Comparison of ENCODE assay signal across 8 mouse cellular contexts in the genomic region with DNA sequence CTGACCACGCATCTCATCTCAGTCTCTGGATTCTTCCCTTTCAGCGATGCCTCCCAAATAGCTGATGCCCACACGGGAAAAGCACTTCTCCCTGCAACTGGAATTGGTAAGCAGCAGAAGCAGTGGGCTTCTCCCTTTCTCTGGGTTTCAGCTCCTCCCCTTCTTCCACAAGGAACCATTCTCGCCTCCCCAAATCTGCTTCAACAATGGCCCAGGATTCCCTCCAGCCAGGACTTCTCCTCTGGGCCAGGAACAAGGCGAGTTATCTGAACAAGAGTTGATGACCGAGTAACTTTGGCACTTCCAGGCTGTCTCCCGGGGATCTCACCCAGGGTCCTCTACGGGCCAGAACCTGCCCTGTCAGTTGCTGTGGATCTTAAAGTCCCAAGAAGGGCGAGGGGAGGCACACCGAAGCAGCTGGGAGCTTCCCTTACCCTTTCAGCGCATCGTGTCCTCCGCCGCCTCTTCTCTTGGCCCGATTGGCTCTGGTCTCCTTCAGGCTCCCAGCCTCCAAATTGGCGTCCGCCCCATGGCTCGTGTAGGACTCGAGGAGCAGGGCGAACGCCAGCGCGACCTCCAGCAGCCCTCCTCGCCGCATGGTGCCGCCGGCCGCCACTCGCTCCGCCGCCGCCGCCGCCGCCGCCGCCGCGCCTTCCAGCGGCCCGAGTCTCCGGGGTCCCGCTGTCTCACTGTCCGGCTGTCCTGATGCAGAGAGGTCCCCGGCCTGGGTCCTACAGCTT. TPM values are rescaled to one million over a fixed set of nuclear protein-coding genes. Genes with fewer than 3 reads are reported as not detected.
DNase-seq lines count a peak whose midpoint lies in the region; ATAC-seq and TF ChIP-seq lines count a peak whose summit lies in the region.

A gene (plus strand): TSS at position 84 of the 740 bp plus-strand sequence.

- H3K27ac ChIP-seq in forebrain, postnatal 0 days (ENCODE audit: low read depth, low read length) = peak within 1 kb of the TSS; percentile 70
- peak within 1 kb of the TSS; percentile 91 for H3K27ac ChIP-seq in limb, embryonic 13.5 days
- H3K27ac ChIP-seq in midbrain, embryonic 14.5 days (replicated peaks; ENCODE audit: low read depth, low read length) = peak within 1 kb of the TSS; percentile 46

- TF ChIP-seq CTCF in forebrain, postnatal 0 days (IDR thresholded peaks at IDR 0.05; ENCODE audit: low read depth) = no peak

- peak; percentile 17 for ATAC-seq in forebrain, postnatal 0 days
- no peak; the same call in 1 of the 2 replicates for ATAC-seq in limb, embryonic 13.5 days (ENCODE audit: low FRiP score, low read depth)
- ATAC-seq in midbrain, embryonic 14.5 days (ENCODE audit: low FRiP score, low TSS enrichment) = peak; percentile 43

- H3K4me1 ChIP-seq in forebrain, postnatal 0 days (ENCODE audit: insufficient read depth) = peaks cover 13% of the 10 kb centered on the region; the same call in 1 of the 2 replicates
- peaks cover 20% of the 10 kb centered on the region for H3K4me1 ChIP-seq in limb, embryonic 13.5 days
- H3K4me1 ChIP-seq in midbrain, embryonic 14.5 days (ENCODE audit: control insufficient read depth, insufficient read depth, low read length) = 0 out of 2 replicates have a peak, but pooled peaks cover 10% of the 10 kb centered on the region

- H3K4me2 ChIP-seq in forebrain, postnatal 0 days (ENCODE audit: low read depth) = peak within 1 kb of the TSS; percentile 79
- H3K4me2 ChIP-seq in limb, embryonic 13.5 days (replicated peaks) = peak within 1 kb of the TSS; percentile 85
- H3K4me2 ChIP-seq in midbrain, embryonic 14.5 days (ENCODE audit: low read length) = peak within 1 kb of the TSS; percentile 99

- peak within 1 kb of the TSS; percentile 58 for H3K4me3 ChIP-seq in forebrain, postnatal 0 days (ENCODE audit: low read depth, low read length)
- H3K4me3 ChIP-seq in limb, embryonic 13.5 days = peak within 1 kb of the TSS; percentile 79
- H3K4me3 ChIP-seq in midbrain, embryonic 14.5 days (replicated peaks; ENCODE audit: low read depth, low read length) = peak within 1 kb of the TSS; percentile 69

- DNase-seq in adrenal gland, adult 2 months = peak; percentile 53
- DNase-seq in adrenal gland, adult 8-10 months = no peak
- DNase-seq in adipocyte (ENCODE audit: low spot score) = peak; percentile 24
- peak; percentile 48 for DNase-seq in forebrain, postnatal 0 days
- DNase-seq in heart, postnatal 36 days = peak; percentile 73 to 79
- DNase-seq in midbrain, embryonic 14.5 days = peak; percentile 76
- DNase-seq in testis, postnatal 10 days (ENCODE audit: low spot score) = peak; percentile 75

- no peaks in the 10 kb centered on the region for H3K9me3 ChIP-seq in forebrain, postnatal 0 days (ENCODE audit: low read length)
- H3K9me3 ChIP-seq in limb, embryonic 13.5 days = no peaks in the 10 kb centered on the region
- no peaks in the 10 kb centered on the region for H3K9me3 ChIP-seq in midbrain, embryonic 14.5 days (ENCODE audit: control insufficient read depth, low read length)

- H3K36me3 ChIP-seq in forebrain, postnatal 0 days (ENCODE audit: insufficient read depth) = no peaks in the 10 kb centered on the region
- H3K36me3 ChIP-seq in limb, embryonic 13.5 days = peaks cover 15% of the 10 kb centered on the region; the same call in 1 of the 2 replicates
- H3K36me3 ChIP-seq in midbrain, embryonic 14.5 days (ENCODE audit: control insufficient read depth, insufficient read depth, low read length) = no peaks in the 10 kb centered on the region

- WGBS in forebrain, postnatal 0 days = 4% methylated on average over 36 of the region's 45 CpGs
- under 1% methylated on average over 45 of the region's 45 CpGs for WGBS in limb, embryonic 13.5 days
- under 1% methylated on average over 45 of the region's 45 CpGs for WGBS in midbrain, embryonic 14.5 days

- H3K27me3 ChIP-seq in forebrain, postnatal 0 days (ENCODE audit: insufficient read depth, low read length) = no peaks in the 10 kb centered on the region
- peaks cover 34% of the 10 kb centered on the region for H3K27me3 ChIP-seq in limb, embryonic 13.5 days
- H3K27me3 ChIP-seq in midbrain, embryonic 14.5 days (ENCODE audit: control insufficient read depth, insufficient read depth, low read length) = no peaks in the 10 kb centered on the region

- intact Hi-C loops in heart, postnatal 36 days (cut with DNase I) = loop anchor here (2.0 to 10.0 kb wide), 2 partner anchors 34 to 120 kb away; no protein-coding TSS in a partner anchor

- H3K9ac ChIP-seq in forebrain, postnatal 0 days = peak within 1 kb of the TSS; percentile 63
- H3K9ac ChIP-seq in limb, embryonic 13.5 days = peak within 1 kb of the TSS; percentile 88
- H3K9ac ChIP-seq in midbrain, embryonic 14.5 days (replicated peaks; ENCODE audit: low read length) = peak within 1 kb of the TSS; percentile 70

RNA-seq across cellular contexts. Expression of the gene that starts here (rescaled TPM):
- not detected for total RNA-seq in adrenal gland, adult 2 months (2021)
- polyA plus RNA-seq in adrenal gland, adult 2 months (2012; rRNA removed) = 0.33 TPM in 1 of 2 replicates, not detected in the other
- total RNA-seq in adrenal gland, adult 8-10 months (2022) = under 1 TPM in 1 of 4 experiments, not detected in 3; 0.11 TPM
- 0.05 and 0.15 TPM in 2 replicates for total RNA-seq in forebrain, postnatal 0 days (2014; rRNA removed)
- polyA plus RNA-seq in forebrain, postnatal 0 days (2015; fragmentation: Nextera tagmentation; extraction: Ambion mirVana) = 0.09 and 0.23 TPM in 2 replicates
- total RNA-seq in heart, postnatal 36 days (2021) = under 1 TPM; 0.11 to 0.14 TPM
- polyA plus RNA-seq in limb, embryonic 13.5 days (2015; fragmentation: Nextera tagmentation; extraction: Ambion mirVana) = 0.24 and 0.25 TPM in 2 replicates
- polyA plus RNA-seq in midbrain, embryonic 14.5 days (2014; fragmentation: Nextera tagmentation; extraction: Ambion mirVana) = 0.09 TPM in 1 of 2 replicates, not detected in the other

Comparison
In these comparisons a context has a peak if more than half of its experiments do, and no peak if none do; other contexts are left out.
1. Peak in DNase-seq in adrenal gland, adult 2 months; RNA of the gene not detected or under 1 TPM.
2. Peak in DNase-seq, ATAC-seq, H3K4me3 ChIP-seq, H3K27ac ChIP-seq, H3K9ac ChIP-seq and H3K4me2 ChIP-seq in forebrain, postnatal 0 days; RNA of the gene not detected or under 1 TPM.
3. Peak in DNase-seq in heart, postnatal 36 days; RNA of the gene not detected or under 1 TPM.
4. Peak in DNase-seq, ATAC-seq, H3K4me3 ChIP-seq, H3K27ac ChIP-seq, H3K9ac ChIP-seq and H3K4me2 ChIP-seq in midbrain, embryonic 14.5 days; RNA of the gene not detected or under 1 TPM.